Mouse (Mus musculus): ENCODE measurements at regions not wholly inside any gene's neighbourhood (a gene's known extent, or its start where the extent isn't known, plus 50 kb on each side); places are given as distances from the start of the nearest gene placed in this dataset.

DNA sequence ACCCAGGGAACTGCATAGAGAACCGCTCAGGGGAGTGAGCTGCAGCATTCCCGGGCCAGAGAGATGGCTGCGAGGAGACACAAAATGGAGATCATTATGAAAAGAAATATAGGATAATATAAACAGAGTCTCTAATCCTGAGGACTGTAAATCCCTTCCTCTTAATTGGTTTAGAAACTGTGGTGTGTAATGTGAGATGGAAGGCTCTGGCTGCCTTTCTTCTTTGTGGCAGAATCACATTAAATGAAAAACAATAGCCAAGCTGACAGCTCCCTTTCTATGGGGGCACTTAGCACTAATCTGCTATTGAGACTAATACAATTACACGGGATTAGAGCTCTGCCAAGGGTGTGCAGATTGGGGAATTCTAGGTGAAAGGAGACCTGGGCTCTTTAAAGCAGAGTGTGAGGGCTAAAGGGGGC, 288.0 kb downstream of the Icos start:
- no peak for DNase-seq (ENCODE audit: low spot score)

DNA sequence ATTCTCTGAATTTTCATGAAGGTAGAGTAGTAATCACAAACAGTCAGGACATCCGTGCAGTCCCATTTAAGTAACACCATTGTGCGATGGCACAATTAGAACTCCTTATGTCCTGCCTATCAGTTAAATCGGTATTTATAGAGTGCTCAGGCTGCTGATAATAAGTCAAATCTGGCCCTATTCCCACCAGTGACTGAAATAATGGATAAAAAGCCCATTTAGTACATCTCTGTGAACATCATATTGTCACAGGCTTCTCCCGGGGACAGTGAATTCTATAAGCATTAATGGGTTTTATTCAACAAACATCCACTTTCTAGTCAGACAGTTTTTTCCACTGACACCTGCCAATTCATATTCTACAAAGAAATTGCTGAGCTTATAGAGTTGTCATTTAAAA, 296.1 kb downstream of the Icos start:
- no peak for DNase-seq (ENCODE audit: low spot score)

DNA sequence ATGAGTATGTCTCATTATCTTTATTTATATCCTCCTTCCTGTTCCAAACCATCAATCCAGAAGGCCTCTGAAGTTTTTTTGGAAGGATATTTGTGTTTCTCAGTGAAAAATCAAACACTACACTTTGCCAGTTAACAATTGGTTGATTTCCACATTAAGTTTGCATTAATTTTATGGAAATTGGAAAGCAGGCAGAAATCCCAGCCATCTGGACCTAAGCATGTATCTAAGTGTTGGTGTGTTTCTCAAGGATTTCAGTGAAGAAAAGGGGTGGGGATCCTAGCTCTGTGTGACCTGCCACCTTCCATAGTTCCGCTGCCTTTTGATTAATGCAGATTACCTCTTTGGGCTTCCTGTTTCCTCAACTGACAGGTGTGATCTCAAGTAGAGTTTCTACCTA, 296.5 kb downstream of the Icos start:
- no peak for DNase-seq (ENCODE audit: low spot score)

DNA sequence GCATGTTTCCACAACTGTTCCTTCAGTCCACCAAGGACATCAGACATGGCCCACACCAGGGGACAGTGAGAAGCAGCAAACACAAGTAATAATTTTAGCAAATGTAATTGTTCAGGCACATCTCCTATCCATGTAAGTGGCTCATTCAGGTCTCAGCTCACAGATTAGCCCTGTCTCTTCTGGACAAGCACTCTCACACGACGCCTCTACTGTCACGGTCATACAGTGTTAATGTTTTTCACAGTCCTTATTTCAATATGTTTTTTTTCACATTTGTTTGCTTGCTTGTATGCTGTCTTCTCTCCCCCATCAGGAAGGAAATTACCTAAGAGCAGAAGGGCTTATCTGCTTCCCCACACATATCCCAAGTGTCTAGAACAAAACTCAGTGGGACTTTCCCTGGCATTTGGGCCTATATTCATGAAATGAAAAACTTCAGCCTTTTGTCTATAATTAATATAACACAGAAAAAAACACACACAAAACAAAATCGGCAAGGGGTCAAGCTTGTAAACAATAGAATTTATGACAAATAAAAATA, 299.5 kb downstream of the Icos start:
- DNase-seq (ENCODE audit: low spot score), result peak; percentile 63

DNA sequence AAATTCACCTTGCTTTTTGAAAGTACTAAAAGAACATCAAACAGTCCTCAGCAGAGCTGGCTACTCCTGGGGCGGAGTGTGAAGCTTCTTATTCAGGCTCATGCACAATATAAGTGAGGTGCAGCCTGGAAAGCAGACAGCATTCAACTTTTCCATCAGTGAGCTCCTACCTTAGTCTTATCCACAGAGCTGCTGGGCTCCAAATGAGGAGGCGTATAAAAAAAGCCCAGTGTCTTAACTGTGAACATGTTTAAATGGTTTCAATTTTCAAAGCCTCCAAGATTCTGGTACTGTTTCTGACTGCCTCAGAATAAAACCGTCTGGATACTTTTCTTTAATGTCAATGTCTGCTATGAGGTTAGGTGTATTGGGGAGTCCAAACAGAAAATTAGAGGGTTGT, 310.5 kb downstream of the Icos start:
- no peak for DNase-seq (ENCODE audit: low spot score)

DNA sequence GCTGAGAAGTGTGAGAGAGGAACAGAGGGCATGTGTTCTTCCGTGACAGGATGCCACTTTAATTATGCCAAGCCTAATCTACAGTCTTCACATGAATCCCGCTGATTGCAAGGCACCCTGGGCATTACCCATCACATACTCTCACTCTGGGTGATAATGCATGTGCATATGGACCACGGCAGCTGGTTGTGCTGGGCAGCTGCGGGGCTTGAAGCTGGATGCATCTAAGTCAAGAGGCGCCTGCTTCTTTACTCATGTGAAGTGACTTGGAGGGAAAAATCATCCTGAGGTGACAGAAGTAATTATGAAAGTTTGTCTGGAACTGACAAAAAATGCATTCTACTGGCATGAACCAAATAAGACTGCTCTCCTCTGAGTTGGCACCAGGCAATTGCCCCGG, 311.2 kb downstream of the Icos start:
- no peak for DNase-seq (ENCODE audit: low spot score)

DNA sequence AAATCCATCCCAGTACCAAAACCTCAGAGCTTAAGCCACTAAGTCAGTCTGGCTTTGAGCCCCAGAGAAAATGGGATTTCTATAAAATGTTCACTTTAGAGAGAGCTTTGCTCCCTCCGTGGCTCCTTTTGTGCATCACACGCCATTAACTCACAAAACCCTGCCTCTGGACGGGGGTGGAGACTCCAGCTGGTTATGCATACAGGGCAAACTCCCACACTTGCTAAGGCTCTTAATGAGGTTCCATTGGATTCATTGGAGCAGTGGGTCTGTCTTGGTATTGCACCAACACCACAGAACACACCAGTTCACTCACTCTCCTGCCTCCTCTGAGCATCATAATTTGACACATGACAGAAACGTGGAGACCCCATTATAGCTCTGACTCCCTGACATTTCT, 311.8 kb downstream of the Icos start:
- DNase-seq (ENCODE audit: low spot score), result no peak

DNA sequence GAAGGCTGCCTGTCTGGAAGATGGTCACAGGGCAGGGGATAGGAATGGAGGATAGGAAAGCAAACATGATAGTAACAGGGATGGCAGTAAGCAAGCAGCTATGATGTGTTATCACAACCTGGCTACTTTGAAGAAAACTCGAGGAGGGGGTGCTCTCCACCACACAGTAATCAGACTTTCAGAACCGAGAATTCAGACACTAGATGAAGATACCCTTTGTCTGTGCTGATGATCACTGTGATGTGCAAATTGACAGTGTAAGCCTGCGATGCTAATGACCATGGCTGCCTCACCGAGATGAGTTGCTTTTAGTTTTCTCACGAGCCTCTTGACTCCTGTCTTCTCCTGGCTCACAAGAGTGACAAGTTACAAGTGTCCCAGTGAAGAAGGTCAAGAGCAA, 315.4 kb downstream of the Icos start:
- no peak for DNase-seq (ENCODE audit: low spot score)

DNA sequence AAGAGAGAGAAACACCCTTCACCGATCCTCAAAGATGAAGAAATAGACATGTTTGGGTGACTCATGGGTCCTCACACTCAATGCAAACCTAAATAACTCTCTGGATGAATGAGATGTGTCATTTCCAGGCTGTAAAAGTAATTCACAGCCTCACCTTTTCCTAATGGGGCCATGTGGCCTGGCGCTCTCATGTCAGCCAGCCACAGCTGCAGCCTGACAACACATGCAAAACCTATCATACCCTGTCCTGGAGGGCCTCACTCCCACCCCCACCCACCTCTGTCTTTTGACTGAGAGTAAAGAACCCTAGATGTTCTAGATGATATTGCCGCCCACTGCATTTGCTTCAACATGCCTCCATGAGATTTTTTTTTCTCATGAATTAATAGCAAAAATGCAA, 317.5 kb downstream of the Icos start:
- peak; percentile 55 for DNase-seq (ENCODE audit: low spot score)

DNA sequence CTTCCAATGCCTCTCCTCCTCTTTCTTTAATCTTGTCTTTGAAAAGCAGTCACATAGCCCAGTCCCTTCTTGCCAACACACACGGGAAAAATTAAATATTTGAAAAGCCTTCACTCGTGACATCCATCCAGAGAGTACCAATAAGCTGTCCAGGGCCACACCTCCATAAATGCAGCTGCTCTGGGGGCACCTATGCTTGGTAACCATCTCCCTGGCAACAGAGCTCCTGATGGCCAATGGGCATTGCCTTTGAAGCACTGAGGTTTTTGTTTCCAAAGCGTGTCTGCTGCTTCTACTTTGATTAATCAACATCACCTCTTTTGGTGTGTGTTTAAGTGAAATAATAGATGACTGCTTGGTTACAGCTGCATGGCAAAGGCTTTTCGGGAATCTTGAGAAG, 319.1 kb downstream of the Icos start:
- no peak for DNase-seq (ENCODE audit: low spot score)

DNA sequence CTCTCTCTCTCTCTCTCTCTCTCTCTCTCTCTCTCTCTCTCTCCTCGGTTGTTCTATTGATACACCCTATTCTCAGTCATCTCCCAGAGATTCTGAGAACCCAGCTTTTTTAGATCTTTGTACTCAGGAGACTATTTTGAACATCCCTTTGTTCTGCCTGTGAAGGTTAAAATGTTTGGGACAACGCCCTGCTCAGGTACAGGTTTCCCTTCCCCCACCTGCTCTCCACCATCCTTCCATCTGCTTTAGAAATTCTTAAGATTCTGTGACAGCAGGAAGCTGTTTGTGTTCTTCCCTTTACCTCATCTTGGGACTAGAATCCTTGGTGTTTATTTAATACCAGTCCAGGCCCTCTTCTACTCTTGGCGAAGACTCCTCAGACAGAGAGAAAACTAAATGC, 319.6 kb downstream of the Icos start:
- no peak for DNase-seq (ENCODE audit: low spot score)

DNA sequence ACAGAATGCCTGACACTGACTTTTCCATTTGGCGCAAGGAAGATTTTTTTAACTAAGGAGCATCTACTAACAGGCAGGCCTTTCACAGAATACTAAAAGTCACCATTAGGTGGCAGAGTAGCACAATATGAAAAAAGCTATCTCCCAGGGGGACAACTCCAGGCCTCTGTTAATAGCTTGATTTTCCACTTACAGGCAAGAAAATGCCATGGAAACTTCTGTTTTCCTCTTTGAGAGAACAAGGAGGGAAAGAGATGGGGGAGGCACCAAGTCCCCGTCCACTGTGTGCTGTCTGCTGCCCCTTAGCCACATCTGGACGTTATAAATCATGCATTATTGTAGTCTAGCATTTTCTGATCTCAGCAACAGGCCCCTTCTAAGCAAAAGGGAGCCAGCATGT, 320.3 kb downstream of the Icos start:
- DNase-seq (ENCODE audit: low spot score), result peak; percentile 90

DNA sequence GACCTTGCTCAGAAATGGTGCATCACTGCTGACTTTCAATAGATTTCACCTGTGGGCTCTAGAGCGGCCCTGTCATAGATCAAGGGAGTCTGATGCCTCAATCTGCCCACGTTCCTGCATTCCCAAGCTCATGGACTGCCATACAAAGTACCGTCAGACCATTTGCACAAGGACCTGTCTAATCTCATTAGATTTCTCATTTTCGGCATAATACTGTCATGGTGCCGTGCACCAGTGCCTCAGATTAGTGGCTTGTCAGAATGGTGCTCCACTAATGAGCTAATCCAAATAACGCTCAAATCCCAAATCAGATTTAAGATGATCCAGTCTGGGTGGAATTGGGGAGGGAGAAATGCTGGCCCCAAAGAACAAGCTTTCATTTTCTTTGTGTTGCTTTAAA, 321.1 kb downstream of the Icos start:
- DNase-seq (ENCODE audit: low spot score), result no peak

DNA sequence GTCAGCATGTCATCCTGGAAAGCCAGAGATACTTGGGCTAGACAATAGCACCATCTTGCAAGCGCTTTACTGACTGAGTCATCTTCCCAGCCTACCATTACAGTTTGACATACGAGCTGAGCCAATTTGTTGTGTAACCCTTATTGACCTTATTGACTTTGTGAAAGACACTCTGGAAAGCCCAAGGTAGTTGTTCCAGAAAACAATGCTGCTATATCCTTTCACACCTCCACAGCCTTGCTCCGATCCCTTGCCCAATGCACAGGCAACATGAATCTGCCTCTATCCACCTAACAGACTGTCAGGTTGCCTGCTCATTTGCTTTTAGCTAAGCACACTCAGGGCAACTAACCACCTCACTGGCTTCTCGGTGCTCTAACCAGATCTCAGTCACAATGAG, 322.8 kb downstream of the Icos start:
- DNase-seq (ENCODE audit: low spot score), result no peak

DNA sequence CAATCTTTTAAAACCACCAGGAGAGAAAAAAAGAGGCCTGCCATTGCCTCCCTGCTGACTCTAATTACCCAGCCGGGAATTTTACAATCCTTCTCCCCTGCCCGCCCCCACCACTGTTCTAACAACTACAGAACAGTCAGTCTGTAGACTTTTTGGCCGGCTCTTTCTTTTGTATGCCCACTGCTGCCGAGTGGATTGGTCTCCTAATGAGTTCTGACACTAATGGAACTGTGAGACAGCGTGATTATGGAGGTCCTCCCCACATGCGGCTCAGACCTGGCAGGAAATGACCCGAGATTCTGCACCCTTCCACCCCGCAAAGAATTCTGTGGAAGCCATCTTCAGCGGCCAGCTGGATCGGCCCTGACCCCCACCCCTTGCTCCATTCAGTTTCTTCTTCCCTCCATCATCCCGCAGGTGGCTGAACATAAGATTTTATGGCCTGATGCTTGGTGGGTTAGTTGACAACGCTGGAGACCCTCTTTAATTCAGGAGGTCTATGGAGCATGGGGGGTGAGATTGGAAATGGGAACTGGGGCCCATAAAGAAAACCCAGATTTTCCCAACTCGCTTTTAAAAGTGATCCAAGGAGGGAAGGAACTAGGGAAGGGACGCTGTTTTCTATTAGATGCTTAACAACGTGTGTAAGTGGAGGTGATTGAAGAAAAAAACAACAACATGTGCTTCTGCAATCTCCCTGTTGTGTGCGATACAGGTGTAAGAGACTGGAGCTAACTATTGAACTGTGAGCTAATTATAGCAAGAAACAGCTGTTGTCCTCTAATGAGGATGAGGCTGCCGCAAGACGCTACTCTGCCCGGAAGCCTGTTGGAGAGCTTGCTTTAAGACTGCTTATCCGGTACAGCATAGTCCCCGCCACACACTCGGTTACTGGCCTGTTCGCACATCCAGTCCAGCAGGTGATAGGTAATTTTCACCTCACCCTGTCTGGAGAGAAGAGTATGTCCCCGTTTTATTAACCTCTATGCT, 323.6 kb downstream of the Icos start:
- DNase-seq (ENCODE audit: low spot score), result peak; percentile 50

DNA sequence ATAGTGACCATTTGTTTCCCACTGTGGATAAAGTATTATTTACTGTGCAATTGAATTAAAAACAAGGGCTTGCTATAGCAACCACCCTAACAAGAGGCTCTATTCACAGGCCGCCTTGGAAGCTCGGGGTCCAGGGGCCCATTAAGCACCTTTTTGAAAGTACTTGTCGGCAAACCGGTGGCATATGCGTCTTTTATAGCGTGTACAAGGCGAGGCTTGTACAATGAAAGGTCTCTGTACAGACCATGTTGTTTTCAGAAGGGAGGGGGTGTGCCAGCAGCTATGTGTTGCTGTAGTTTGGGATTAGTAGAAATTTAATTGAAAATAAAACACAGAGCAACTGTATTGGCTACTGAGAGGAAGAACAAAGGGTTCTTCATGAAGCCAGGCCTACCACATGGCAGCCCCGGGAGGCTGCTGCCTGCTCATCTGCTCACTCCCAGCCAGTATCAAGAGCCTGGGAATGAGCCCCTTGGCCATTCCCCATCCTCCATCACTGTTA, 324.9 kb downstream of the Icos start:
- no peak for DNase-seq (ENCODE audit: low spot score)

DNA sequence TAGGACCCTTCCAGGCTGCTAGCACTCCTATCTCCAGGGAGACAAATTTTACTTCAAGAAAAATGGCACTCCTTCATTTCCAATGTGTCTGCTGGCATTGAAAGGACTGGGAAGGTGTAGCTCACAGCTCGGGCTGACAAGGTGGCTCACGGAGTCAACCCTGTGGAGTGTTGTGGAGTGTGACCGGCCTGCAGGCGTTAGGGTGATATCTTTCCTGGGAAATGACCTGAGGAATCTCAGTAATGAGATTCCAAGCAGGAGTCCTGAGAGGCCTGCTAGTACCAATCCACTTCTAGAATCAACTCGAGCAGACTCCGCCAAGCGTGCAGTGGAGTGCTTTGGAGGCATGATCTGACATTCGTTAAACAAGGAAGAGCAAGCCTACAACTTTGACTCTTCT, 328.6 kb downstream of the Icos start:
- DNase-seq (ENCODE audit: low spot score), result no peak

DNA sequence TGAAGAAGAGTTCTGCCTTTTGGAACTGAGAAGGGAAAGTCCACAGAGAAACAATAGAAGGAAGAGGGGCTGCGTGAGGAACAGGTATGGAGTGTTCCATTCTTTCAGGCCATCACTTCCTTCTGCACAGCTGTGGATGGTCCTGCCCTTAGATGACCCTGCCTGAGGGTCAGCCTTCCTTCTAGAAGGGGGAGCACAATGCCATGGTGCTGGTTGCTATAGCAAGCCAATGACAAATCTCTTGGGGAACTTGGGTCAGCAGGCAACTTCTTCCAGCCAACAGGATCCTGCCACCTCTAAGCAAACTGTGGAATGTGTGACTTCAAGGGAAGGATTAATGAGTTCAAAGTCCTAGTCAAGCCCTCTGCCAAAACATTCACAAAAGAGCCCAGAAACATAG, 329.1 kb upstream of the Pard3b start:
- DNase-seq (ENCODE audit: low spot score), result peak; percentile 71

DNA sequence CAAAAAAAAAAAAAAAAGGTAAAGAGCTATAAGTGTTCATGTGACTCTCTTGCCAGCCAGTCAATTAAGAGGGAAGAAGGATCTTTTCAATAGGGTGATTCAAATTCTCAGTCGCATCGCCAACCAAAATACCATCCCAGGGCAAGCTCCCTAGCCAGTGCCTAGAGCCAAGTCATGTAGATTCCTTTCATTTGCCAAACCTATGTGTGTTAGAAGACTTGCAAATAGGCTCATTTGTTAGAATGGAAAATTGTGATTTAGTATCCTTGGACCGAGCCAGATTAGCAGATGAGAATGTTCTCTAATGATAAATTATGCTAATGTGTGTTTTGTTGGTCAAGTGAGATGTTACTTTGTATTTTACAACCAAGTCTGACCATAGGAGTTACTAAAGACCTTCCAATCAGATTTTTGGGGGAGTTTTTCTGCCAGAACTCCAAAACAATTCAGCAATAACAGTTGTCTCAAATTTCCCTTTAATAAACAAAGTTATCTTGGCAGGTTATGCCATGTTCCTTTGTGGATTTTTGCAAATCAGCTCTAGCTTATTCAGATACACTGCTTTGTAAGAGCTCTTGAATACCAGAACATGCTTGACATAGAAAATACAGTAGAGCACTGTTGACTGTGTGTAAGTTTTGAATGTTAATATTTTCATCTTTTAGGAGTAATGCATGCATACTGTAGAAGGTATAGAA, 328.4 kb upstream of the Pard3b start:
- no peak for DNase-seq (ENCODE audit: low spot score)

DNA sequence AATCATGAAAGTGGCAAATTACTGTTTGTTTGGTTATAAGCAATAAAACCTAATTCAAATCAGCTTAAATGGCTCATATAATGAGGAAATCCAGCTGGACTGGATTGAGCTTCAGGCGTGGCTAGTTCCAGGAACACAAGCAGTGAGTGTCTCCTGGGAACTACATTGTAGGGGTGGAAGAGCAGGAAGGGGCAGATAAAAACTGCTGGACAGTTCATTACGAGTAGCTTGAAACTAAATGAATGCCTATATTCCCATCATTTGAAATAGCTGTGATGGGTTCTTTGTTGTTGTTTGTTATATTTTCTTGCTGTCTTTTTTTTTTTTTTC, 327.9 kb upstream of the Pard3b start:
- DNase-seq (ENCODE audit: low spot score), result peak; percentile 55

DNA sequence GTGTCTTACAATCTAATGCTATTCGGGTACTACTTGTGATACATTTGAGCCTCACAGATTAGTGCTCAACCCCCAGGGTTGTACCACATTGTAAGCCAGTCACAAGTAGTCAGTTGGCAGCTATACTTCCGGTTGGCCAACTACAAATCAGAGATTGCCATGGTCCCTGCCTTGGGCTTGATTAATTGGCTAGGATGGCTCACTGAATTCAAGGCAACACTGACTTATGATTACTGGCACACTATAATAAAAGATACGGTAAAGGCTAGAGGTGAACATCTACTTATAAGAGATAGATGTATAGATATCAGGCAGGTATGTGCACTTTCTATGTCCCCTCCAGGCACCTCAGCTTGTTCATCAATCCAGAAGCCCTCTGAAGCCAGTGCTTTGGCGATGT, 325.4 kb upstream of the Pard3b start:
- no peak for DNase-seq (ENCODE audit: low spot score)

DNA sequence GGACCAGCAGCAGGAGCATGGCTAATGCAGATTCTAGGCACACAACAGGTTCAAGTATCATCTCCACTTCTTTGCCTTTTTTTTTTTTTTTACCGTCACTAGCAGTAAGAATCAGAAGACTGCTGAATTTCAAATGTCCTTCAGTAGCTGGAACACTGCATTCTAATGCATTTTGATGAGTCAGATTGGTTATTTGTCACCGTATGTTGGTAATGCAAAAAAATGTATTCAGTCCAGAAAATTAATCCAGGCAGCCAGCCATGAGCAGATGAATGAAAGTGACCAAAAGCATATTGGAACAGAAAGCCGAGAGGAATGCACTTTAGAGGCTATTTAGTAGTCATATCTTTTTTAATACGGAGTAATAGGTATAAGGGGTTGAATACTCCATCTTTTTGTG, 322.4 kb upstream of the Pard3b start:
- DNase-seq (ENCODE audit: low spot score), result no peak

DNA sequence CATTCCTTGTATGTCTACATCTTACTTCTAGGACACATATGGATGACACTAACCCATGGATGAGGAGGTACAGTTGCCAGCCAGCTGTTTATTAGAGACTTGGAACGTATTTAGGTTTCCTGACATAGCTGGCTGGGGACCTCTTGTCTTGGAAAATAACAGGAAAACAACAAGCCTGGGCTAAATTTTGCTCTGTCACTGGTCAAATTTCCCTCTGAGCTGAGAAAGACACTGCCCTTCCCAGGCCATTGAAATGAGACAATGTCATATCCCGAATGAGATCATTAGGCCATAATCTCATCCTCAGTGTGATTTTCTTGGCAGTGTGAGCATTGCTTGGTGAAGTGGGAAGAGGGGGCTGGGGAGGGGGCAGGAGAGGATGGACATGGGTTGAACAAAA, 321.9 kb upstream of the Pard3b start:
- DNase-seq (ENCODE audit: low spot score), result peak; percentile 61
